Comparison of ENCODE assay signal across 8 mouse cellular contexts in the genomic region with DNA sequence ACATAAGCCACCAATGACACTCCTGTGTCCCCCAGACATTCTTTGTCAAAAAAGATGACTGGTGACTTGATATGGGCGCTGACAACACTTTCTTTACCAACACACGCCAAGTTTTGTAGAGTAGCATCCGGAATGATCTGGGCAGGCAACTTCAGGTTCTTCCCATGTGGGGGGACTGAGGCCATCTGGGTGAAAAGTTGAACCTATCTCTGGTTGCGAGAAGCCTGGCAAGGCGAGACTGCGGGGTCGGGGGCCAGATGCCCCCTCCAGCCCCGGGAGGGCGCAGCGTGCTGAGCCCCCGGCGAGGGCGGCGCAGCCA. TPM values are rescaled to one million over a fixed set of nuclear protein-coding genes. Genes with fewer than 3 reads are reported as not detected.
DNase-seq lines count a peak whose midpoint lies in the region; ATAC-seq and TF ChIP-seq lines count a peak whose summit lies in the region.

No protein-coding gene starts in this region.

- no peaks in the 10 kb centered on the region for H3K79me2 ChIP-seq in heart, adult 2 months (replicated peaks; ENCODE audit: control insufficient read depth, insufficient read depth, low read length)

- no peak for TF ChIP-seq CTCF in heart, adult 2 months (IDR thresholded peaks at IDR 0.05)
- TF ChIP-seq CTCF in ES-Bruce4 (IDR thresholded peaks at IDR 0.05; ENCODE audit: low read depth, low read length), result no peak
- no peak for TF ChIP-seq CTCF in forebrain, postnatal 0 days (IDR thresholded peaks at IDR 0.05; ENCODE audit: low read depth)

- peak overlapping the region; percentile 67 for H3K4me3 ChIP-seq in heart, adult 2 months
- H3K4me3 ChIP-seq in ES-Bruce4 (ENCODE audit: low read depth, low read length), result peak overlapping the region; percentile 63
- peak overlapping the region; percentile 85 for H3K4me3 ChIP-seq in forebrain, postnatal 0 days (ENCODE audit: low read depth, low read length)
- H3K4me3 ChIP-seq in liver, embryonic 15.5 days (replicated peaks), result peak overlapping the region; percentile 61

- no peak overlapping the region; the same call in 1 of the 2 replicates for H3K9ac ChIP-seq in heart, adult 2 months (ENCODE audit: low read depth, low read length)
- H3K9ac ChIP-seq in ES-Bruce4 (ENCODE audit: low read depth, poor library complexity, severe bottlenecking), result peak overlapping the region; percentile 96
- H3K9ac ChIP-seq in forebrain, postnatal 0 days, result peak overlapping the region; percentile 56
- H3K9ac ChIP-seq in liver, embryonic 15.5 days, result no peak overlapping the region

- TF ChIP-seq POLR2A in heart, adult 2 months (IDR thresholded peaks at IDR 0.05; ENCODE audit: insufficient read depth, low read depth, low read length), result no peak
- TF ChIP-seq POLR2A in ES-Bruce4 (IDR thresholded peaks at IDR 0.05; ENCODE audit: insufficient read depth, low read length), result no peak

- no peak for ATAC-seq in forebrain, postnatal 0 days
- no peak for ATAC-seq in liver, embryonic 15.5 days (ENCODE audit: insufficient read depth)

- DNase-seq in heart, adult 2 months, result no peak
- no peak for DNase-seq in heart, postnatal 25 days (ENCODE audit: low spot score)
- no peak for DNase-seq in forebrain, postnatal 0 days
- DNase-seq in layer of hippocampus, adult 9-10 months (ENCODE audit: low spot score), result no peak
- DNase-seq in testis, postnatal 14 days (ENCODE audit: low spot score), result no peak
- no peak for DNase-seq in adipocyte (ENCODE audit: low spot score)

- intact Hi-C loops in heart, adult 2 months (cut with DNase I), result no loop called here
- intact Hi-C loops in heart, postnatal 25 days (cut with DNase I), result loop anchor here (10.0 kb wide), 2 partner anchors 338 to 498 kb away; no protein-coding TSS in a partner anchor

- no peaks in the 10 kb centered on the region for H3K27me3 ChIP-seq in heart, adult 2 months (ENCODE audit: control insufficient read depth, insufficient read depth, low read length)
- peaks cover 13% of the 10 kb centered on the region for H3K27me3 ChIP-seq in ES-Bruce4 (ENCODE audit: control insufficient read depth, insufficient read depth, low read length, poor library complexity, severe bottlenecking)
- H3K27me3 ChIP-seq in forebrain, postnatal 0 days (ENCODE audit: insufficient read depth, low read length), result no peaks in the 10 kb centered on the region; the same call in 1 of the 2 replicates
- H3K27me3 ChIP-seq in liver, embryonic 15.5 days, result peaks cover 62% of the 10 kb centered on the region

- no peak overlapping the region for H3K27ac ChIP-seq in heart, adult 2 months
- H3K27ac ChIP-seq in ES-Bruce4 (ENCODE audit: insufficient read depth, low read length), result no peak overlapping the region
- no peak overlapping the region for H3K27ac ChIP-seq in forebrain, postnatal 0 days (ENCODE audit: low read depth, low read length)
- no peak overlapping the region for H3K27ac ChIP-seq in liver, embryonic 15.5 days (replicated peaks)

- H3K36me3 ChIP-seq in heart, adult 2 months (ENCODE audit: control insufficient read depth, insufficient read depth, low read length), result no peaks in the 10 kb centered on the region
- no peaks in the 10 kb centered on the region for H3K36me3 ChIP-seq in ES-Bruce4 (ENCODE audit: control insufficient read depth, insufficient read depth, low read length, poor library complexity, severe bottlenecking)
- no peaks in the 10 kb centered on the region for H3K36me3 ChIP-seq in forebrain, postnatal 0 days (ENCODE audit: insufficient read depth)
- no peaks in the 10 kb centered on the region for H3K36me3 ChIP-seq in liver, embryonic 15.5 days (replicated peaks)

- peaks cover 1% of the 10 kb centered on the region; the same call in 1 of the 2 replicates for H3K4me1 ChIP-seq in heart, adult 2 months (ENCODE audit: control insufficient read depth, insufficient read depth, low read length)
- no peaks in the 10 kb centered on the region for H3K4me1 ChIP-seq in ES-Bruce4 (ENCODE audit: control insufficient read depth, insufficient read depth, low read length)
- H3K4me1 ChIP-seq in forebrain, postnatal 0 days (ENCODE audit: insufficient read depth), result no peaks in the 10 kb centered on the region
- no peaks in the 10 kb centered on the region; the same call in 1 of the 2 replicates for H3K4me1 ChIP-seq in liver, embryonic 15.5 days (replicated peaks)

- no peak for TF ChIP-seq EP300 in heart, adult 2 months (IDR thresholded peaks at IDR 0.05; ENCODE audit: insufficient read depth, low read depth, low read length)
- no peak for TF ChIP-seq EP300 in ES-Bruce4 (IDR thresholded peaks at IDR 0.05; ENCODE audit: insufficient read depth, low read depth, low read length)

- H3K9me3 ChIP-seq in ES-Bruce4 (replicated peaks; ENCODE audit: control insufficient read depth, insufficient read depth, low read length, poor library complexity, severe bottlenecking), result no peaks in the 10 kb centered on the region
- H3K9me3 ChIP-seq in forebrain, postnatal 0 days (ENCODE audit: low read length), result no peaks in the 10 kb centered on the region
- no peaks in the 10 kb centered on the region for H3K9me3 ChIP-seq in liver, embryonic 15.5 days (replicated peaks)

- H3K4me2 ChIP-seq in forebrain, postnatal 0 days (ENCODE audit: low read depth), result peak overlapping the region; percentile 92
- H3K4me2 ChIP-seq in liver, embryonic 15.5 days, result peak overlapping the region; percentile 64

- under 1% methylated on average over 14 of the region's 14 CpGs for WGBS in heart, adult 2 months
- 1% methylated on average over 14 of the region's 14 CpGs for WGBS in forebrain, postnatal 0 days
- WGBS in liver, embryonic 15.5 days (ENCODE audit: insufficient replicate concordance), result 1% methylated on average over 14 of the region's 14 CpGs

RNA-seq across cellular contexts. Expression of a gene that starts 0.3 kb away (rescaled TPM):
- total RNA-seq in heart, adult 2 months (2021), result 10 to 100 TPM; 19.4 to 25.5 TPM
- 4.9 and 9.3 TPM in 2 replicates for polyA plus RNA-seq in heart, adult 2 months (2012; rRNA removed)
- total RNA-seq in heart, postnatal 25 days (2021), result 10 to 100 TPM; 20.7 to 24.4 TPM
- 8.3 and 8.5 TPM in 2 replicates for polyA plus RNA-seq in ES-Bruce4 (2011; ENCODE audit: insufficient read depth, insufficient read length, low read depth, missing spikeins)
- 24.5 and 34.7 TPM in 2 replicates for total RNA-seq in forebrain, postnatal 0 days (2014; rRNA removed)
- 3.7 and 11.8 TPM in 2 replicates for polyA plus RNA-seq in forebrain, postnatal 0 days (2015; fragmentation: Nextera tagmentation; extraction: Ambion mirVana)
- 0.62 and 1.3 TPM in 2 replicates for polyA plus RNA-seq in liver, embryonic 15.5 days (2015; fragmentation: Nextera tagmentation; extraction: Ambion mirVana)

Comparison
In these comparisons a context has a peak if more than half of its experiments do, and no peak if none do; other contexts are left out.
1. H3K9ac ChIP-seq: peak in ES-Bruce4 (single experiment) and forebrain, postnatal 0 days (single experiment); none in heart, adult 2 months (single experiment) and liver, embryonic 15.5 days (single experiment).
2. Peak in every context shown above with its lines, with median percentiles within 50 percentile points of each other: H3K4me3 ChIP-seq.